Mouse (Mus musculus) olfactory bulb, adult 2 months (tissue): ENCODE measurements around the gene Kitl.

Experiments
- CTCF ChIP-seq: fragments of 200-500 bp; IDR thresholded peaks from 2 replicates; pipeline ENCODE4 v1.5.1; 2012; ENCODE audit warnings: low read depth, mild to moderate bottlenecking, low read length, moderate library complexity; ENCODE audit not compliant: insufficient read depth
- POLR2A ChIP-seq: fragments of 200-500 bp; IDR thresholded peaks from 2 replicates; pipeline ENCODE4 v1.6.1; 2012; ENCODE audit warnings: mild to moderate bottlenecking, low read depth, low read length, moderate library complexity; ENCODE audit not compliant: insufficient read depth

GRCm38 (mm10) chr10:100003797-100004196, 11.6 kb upstream of the Kitl start:
- TF ChIP-seq CTCF (no peak), POLR2A (no peak)
